In the genomic region with DNA sequence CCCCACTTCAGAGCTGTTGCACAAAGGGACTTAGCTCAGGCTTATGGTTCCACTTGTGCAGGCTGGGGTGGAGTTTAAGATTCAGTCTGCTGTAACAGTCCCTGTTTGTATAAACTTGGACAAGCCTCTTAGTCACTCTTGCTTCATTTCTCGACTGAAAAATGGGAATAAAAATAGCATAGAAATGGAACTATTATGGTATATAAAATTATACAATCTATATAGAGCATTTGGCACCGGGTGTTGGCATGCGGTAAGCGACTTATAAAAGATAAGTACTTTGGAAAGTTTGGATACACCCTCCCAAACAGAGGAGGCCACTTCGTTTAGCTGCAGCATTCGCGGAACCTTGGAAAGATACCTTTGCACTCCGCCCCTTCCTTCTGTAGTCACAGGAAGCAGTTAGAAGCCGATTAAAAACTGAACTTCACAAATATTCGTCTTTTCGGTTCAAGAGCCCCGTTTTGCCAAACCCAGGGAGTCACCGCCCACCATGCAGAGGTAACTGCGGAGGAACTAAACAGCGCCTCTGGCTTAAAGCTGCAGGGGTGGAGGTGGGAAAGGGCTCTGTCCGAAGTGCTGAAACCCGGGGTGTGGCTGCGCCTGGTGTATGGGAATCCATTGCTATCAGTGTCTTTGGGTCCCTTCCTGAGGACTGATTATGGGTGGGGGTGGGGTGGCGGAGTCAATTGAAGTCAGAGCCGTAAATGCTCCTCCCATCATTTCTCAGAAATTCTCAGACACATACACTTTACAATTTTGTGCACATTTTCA, we compare ENCODE assay signal across 8 mouse cellular contexts. TPM values are rescaled to one million over a fixed set of nuclear protein-coding genes. Genes with fewer than 3 reads are reported as not detected.
DNase-seq lines count a peak whose midpoint lies in the region; ATAC-seq and TF ChIP-seq lines count a peak whose summit lies in the region.

No protein-coding gene starts in this region.

- TF ChIP-seq EP300 in lung, postnatal 0 days (IDR thresholded peaks at IDR 0.05) = no peak

- peak; percentile 29 for TF ChIP-seq CTCF in lung, postnatal 0 days (IDR thresholded peaks at IDR 0.05)

- no peaks in the 10 kb centered on the region for H3K9me3 ChIP-seq in embryonic facial prominence, embryonic 13.5 days
- no peaks in the 10 kb centered on the region for H3K9me3 ChIP-seq in lung, postnatal 0 days (ENCODE audit: low read length)

- no peaks in the 10 kb centered on the region for H3K4me1 ChIP-seq in embryonic facial prominence, embryonic 13.5 days
- H3K4me1 ChIP-seq in lung, postnatal 0 days (ENCODE audit: insufficient read depth, low read depth, low read length) = no peaks in the 10 kb centered on the region

- H3K27ac ChIP-seq in embryonic facial prominence, embryonic 13.5 days = no peak overlapping the region
- no peak overlapping the region for H3K27ac ChIP-seq in lung, postnatal 0 days (ENCODE audit: low read length)

- peaks cover 27% of the 10 kb centered on the region for H3K27me3 ChIP-seq in embryonic facial prominence, embryonic 13.5 days
- H3K27me3 ChIP-seq in lung, postnatal 0 days (replicated peaks; ENCODE audit: insufficient read depth, low read length) = no peaks in the 10 kb centered on the region

- 7% methylated on average over 20 of the region's 20 CpGs for WGBS in embryonic facial prominence, embryonic 13.5 days
- 6% methylated on average over 20 of the region's 20 CpGs for WGBS in lung, postnatal 0 days

- no peaks in the 10 kb centered on the region for H3K36me3 ChIP-seq in embryonic facial prominence, embryonic 13.5 days
- H3K36me3 ChIP-seq in lung, postnatal 0 days (ENCODE audit: insufficient read depth, low read length) = no peaks in the 10 kb centered on the region

- H3K9ac ChIP-seq in embryonic facial prominence, embryonic 13.5 days = no peak overlapping the region
- no peak overlapping the region for H3K9ac ChIP-seq in lung, postnatal 0 days (replicated peaks; ENCODE audit: low read depth)

- ATAC-seq in CD4-positive, CD25-positive, alpha-beta regulatory T cell, adult 4 months = no peak
- no peak for ATAC-seq in embryonic facial prominence, embryonic 13.5 days (ENCODE audit: insufficient number of reproducible peaks, insufficient read depth, low FRiP score, low TSS enrichment, low read depth)
- ATAC-seq in lung, postnatal 0 days = no peak

- no peak overlapping the region for H3K4me3 ChIP-seq in embryonic facial prominence, embryonic 13.5 days
- no peak overlapping the region for H3K4me3 ChIP-seq in lung, postnatal 0 days (ENCODE audit: low read depth, low read length)

- 0 out of 2 replicates have a peak overlapping the region, but pooled peaks have one; percentile 7 for H3K4me2 ChIP-seq in embryonic facial prominence, embryonic 13.5 days
- no peak overlapping the region for H3K4me2 ChIP-seq in lung, postnatal 0 days (replicated peaks; ENCODE audit: low read depth, low read length)

- DNase-seq in CD4-positive, CD25-positive, alpha-beta regulatory T cell, adult 2 months (ENCODE audit: low read depth, low spot score) = peak; percentile 3
- peak; percentile 74 for DNase-seq in R1 (ENCODE audit: low read depth, low spot score)
- peak; percentile 16 for DNase-seq in induced T-regulatory cell, adult 2 months (ENCODE audit: low read depth)
- peak; percentile 18 for DNase-seq in lung, postnatal 0 days (ENCODE audit: low spot score)
- peak; percentile 16 to 46 for DNase-seq in right cerebral cortex, adult 2 months (ENCODE audit: low spot score in 2 of 2)
- DNase-seq in cerebellum, adult 18-20 months = no peak

RNA-seq across cellular contexts. Expression of gene Ankrd34c, which starts 1.2 kb away (rescaled TPM):
- polyA plus RNA-seq in CD4-positive, CD25-positive, alpha-beta regulatory T cell, adult 4 months (2017; shearing (Covaris generic)) = not detected
- not detected in 2 replicates for polyA plus RNA-seq in embryonic facial prominence, embryonic 13.5 days (2015; fragmentation: Nextera tagmentation; extraction: Ambion mirVana)
- not detected in 2 replicates for polyA plus RNA-seq in lung, postnatal 0 days (2015; fragmentation: Nextera tagmentation; extraction: Ambion mirVana)

RNA-seq across cellular contexts. Expression of gene Tmed3, which starts 32.3 kb away (rescaled TPM):
- 10 to 100 TPM; 57.1 to 64.7 TPM for polyA plus RNA-seq in CD4-positive, CD25-positive, alpha-beta regulatory T cell, adult 4 months (2017; shearing (Covaris generic))
- 102 and 110 TPM in 2 replicates for polyA plus RNA-seq in embryonic facial prominence, embryonic 13.5 days (2015; fragmentation: Nextera tagmentation; extraction: Ambion mirVana)
- 105 and 107 TPM in 2 replicates for polyA plus RNA-seq in lung, postnatal 0 days (2015; fragmentation: Nextera tagmentation; extraction: Ambion mirVana)

Comparison
In these comparisons a context has a peak if more than half of its experiments do, and no peak if none do; other contexts are left out.
1. DNase-seq: peak in CD4-positive, CD25-positive, alpha-beta regulatory T cell, adult 2 months (single experiment), R1 (single experiment), induced T-regulatory cell, adult 2 months (single experiment), lung, postnatal 0 days (single experiment) and right cerebral cortex, adult 2 months (2 of 2); none in cerebellum, adult 18-20 months (0 of 2).